Mouse (Mus musculus) ES-E14 (cell line): ENCODE results near the gene Rbm42.

ENCODE experiments used
- CHD2 ChIP-seq: IDR thresholded peaks from 2 replicates; pipeline ENCODE4 v1.6.1; 2014; ENCODE audit warnings: mild to moderate bottlenecking, low read depth, low read length, inconsistent platforms
- HCFC1 ChIP-seq: IDR thresholded peaks from 2 replicates; pipeline ENCODE4 v1.6.1; 2012; ENCODE audit warnings: low read length, inconsistent platforms, borderline replicate concordance; ENCODE audit not compliant: insufficient read depth
- ZC3H11A ChIP-seq: IDR thresholded peaks from 2 replicates; pipeline ENCODE4 v1.6.1; 2012; ENCODE audit warnings: low read depth, mild to moderate bottlenecking, inconsistent platforms, low read length, borderline replicate concordance
- ZNF384 ChIP-seq: IDR thresholded peaks from 2 replicates; pipeline ENCODE4 v1.6.1; 2012; ENCODE audit warnings: low read depth, low read length, inconsistent platforms

DNA sequence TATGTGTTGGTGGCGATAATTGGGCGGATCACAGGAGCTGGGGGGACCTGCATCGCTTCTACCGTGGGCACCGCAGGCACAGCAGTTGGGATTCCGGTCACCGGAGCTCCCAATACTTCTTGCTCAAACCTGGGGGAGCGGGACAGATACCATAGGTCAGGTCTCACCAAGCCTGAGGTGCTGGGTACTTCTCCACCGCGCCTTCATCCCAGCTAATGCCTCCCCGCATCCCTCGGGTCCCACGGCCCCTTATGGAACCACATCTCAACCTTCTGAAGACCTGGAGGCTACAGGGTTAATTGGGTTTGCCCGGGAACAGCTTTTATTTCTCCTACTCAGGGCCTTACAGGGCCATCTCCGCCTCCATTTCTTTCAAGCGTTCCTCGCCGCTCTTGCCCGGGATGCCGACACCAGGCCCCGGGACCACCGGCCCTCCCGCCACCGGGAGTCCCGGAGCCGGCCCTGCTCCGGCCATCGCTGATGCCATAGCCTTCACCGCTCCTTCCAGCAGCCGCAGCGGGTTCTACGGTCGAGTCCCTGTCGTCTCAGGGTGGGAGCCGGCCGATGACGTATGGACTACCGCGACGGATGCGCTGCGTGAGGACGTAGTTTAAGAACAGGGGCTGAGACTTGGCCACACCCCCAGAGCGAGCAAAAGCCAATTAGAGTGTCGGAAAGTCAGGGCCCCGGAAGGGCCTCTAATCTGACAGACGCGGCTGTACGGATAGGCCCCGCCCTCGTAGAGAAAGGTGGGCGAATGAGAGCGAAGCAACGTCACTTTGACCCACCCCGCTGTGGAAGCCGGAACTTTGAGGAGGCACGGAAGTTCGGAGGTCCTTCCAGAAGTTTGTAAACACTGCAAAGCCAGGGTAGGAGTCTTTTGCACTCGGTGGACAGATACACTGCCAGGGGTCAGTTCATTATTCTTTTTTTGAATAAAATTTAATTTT, at the start of gene Rbm42:
- TF ChIP-seq CHD2 (no peak), HCFC1 (peak; percentile 76), ZNF384 (no peak), ZC3H11A (no peak)
